Mouse (Mus musculus) central nervous system, embryonic 11.5 days (tissue): ENCODE measurements around the gene Stt3a. TPM values are rescaled to one million over a fixed set of nuclear protein-coding genes. Genes with fewer than 3 reads are reported as not detected.

Source experiments
- polyA plus RNA-seq: library from polyadenylated mRNA; depleted of rRNA; stranded (reverse); fragments of >200 nt; gene quantifications from 2 replicates; pipeline ENCODE4 v1.2.3, GENCODE M21; 2012; rRNA removed

The Stt3a gene
- polyA plus RNA-seq, result 67.1 and 157 TPM in 2 replicates

DNA sequence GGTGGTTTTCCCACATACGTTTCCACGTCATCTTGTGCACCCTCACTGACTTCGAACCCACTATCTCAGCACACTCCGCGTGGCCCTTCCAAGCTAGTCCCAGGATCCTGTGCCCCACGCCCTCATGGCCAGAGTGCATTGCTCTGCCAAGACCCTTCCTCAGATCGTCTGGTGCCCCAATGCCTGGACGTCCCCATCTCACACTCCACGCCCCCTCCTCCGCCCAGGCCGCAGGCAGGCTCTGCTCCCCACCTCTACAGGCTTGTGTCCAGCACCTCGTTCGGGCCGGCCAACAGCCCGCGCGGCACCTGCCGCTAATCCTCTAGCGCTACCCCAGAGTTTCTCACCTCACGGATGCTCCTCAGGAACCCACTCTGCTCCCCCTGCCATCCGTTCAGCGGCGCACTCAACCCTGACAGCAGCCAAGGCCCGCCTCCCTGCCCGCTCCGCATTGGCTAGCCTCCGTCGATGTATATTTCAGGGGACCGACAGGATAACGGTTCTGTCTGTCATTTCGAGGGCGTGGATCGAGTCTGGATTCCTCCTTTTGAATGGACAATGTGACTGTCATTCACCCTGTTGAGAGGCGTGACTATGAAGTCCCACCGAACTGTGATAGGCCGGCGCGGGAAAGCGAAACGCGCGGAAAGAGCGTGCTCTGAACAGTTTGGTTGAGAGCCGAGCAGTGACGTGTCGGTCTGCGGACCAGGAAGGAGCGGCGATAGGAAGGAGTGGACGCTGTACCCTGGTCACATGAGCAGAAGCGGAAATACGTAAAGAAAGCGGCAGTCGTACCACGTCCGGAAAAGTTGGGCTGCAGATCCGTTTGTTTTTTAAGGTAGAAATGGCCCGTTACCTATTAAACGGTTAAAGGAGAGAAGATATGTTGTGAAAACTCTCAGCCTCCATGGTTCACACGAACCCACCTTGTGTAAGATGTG, at the start of gene Stt3a:
TSS of gene Stt3a (minus strand) at position 477 of the 941 bp plus-strand sequence.

DNA sequence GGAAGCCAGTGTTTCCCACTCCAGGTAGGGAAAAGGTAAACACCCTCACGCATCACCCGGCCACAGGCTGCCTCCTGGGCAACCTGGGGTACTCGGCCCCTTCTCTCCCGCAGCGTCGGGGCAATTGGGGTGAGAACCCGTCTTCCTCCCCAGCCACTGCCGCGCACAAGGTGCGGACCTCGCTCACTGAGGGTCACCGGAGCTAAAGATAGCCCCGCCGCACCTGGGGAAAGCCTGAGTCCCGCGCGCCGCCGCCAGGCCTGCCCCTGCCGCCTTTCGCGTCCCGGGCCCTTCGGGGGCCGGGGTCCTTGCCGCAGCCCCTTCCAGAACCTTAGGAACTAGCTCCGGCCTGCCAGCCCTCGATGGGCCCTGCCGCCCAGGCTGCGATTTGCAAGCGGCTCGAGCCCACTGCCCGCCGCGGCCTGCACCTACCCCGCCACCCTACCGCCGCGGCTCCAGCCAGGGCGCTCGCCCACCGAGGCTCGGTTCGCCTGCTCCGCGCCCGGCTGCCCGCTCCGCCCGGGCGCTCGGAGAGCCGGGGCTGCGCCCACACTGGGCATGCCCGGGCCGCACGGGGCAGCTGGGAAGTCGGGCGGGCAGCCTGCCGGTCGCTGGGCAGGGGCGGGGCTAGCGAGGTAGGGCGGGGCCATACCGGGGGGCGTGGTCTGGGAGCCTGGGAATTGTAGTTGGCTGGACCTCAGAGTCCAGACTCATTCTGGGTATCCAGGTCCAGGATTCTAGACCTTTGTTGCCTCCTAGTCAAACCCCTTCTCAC, 29.5 kb upstream of the Stt3a start, which contains the start of gene Ei24:
TSS of gene Ei24 (minus strand) at position 613 of the 775 bp plus-strand sequence.

DNA sequence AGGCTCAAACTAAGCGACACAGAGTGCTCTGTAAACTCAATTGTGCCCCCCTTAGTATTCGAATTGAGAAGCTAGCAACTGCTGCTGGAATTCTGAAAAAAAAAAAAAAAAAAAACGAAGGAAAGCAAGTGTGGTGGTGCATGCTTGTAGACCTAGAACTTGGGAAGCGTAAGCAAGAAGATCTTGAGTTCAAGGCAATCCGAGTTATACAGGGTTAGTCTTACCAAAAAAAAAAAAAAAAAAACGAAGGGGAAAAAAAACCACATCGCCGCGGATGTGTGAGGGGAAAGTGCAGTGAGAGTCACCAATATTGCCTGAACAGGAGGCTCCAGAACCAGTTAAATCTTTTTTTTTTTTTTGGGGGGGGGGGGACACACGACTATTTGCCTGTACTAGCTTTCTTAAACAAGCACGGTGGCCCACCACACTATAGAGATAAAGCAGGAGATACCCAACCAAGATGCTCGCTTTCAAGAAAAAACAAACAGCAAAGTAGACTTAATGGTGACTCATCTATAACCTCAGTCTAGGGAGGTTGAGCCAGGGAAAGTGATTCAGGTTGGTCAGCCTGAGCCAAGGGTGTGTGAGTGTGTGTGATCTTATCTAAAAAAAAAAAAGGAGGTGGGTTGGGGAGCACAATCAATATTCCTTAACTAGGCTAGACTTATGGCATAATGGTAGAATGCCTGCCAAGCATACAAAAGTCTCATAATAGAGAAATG, 40.3 kb downstream of the Stt3a start, which contains the start of gene Chek1:
TSS of gene Chek1 (minus strand) at position 32 of the 722 bp plus-strand sequence.

DNA sequence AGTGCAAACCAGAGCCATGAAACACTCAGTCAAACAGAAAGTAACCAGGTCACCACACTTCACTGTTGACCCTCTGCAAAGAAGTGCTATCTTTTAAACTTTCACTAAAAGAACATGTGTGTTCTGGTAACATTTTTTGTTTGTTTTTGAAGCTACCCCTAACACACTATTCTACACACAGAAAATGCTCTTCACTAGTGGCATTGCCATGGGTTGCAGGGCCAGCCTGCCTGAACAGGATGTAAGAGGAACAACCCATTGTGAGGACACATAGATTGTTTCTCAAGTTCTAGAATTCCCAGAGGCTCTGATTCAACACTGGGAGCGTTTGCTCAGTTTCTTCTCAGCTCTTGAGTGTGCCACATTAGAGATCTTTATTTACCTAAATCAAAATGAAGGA, 74.6 kb downstream of the Stt3a start, which contains the start of gene Acrv1:
TSS of gene Acrv1 (plus strand) at position 301 of the 400 bp plus-strand sequence.

Other genes with a start within 250 kb of the Stt3a start
- gene Gm5615, start 225.7 kb downstream of the Stt3a start, polyA plus RNA-seq, result not detected in 2 replicates
- not detected in 2 replicates for gene Gm17689, start 185.0 kb downstream of the Stt3a start, polyA plus RNA-seq
- not detected in 2 replicates for gene A630095E13Rik, start 124.3 kb downstream of the Stt3a start, polyA plus RNA-seq
- gene Acrv1, start 74.5 kb downstream of the Stt3a start, polyA plus RNA-seq, result not detected in 2 replicates
- 32.4 and 33.6 TPM in 2 replicates for gene Chek1, start 40.6 kb downstream of the Stt3a start, polyA plus RNA-seq
- gene Ei24, start 29.7 kb upstream of the Stt3a start, polyA plus RNA-seq, result 59.4 and 89.8 TPM in 2 replicates
- 137 and 259 TPM in 2 replicates for gene Fez1, start 54.2 kb upstream of the Stt3a start, polyA plus RNA-seq